Mouse (Mus musculus) bone marrow macrophage, adult 2 months (primary cell): ENCODE data around the gene Bhlhe23.

Experiments
- CTCF ChIP-seq: IDR thresholded peaks from 2 replicates; pipeline ENCODE4 v1.5.1; 2012; ENCODE audit warnings: low read depth, mild to moderate bottlenecking, low read length, moderate library complexity
- POLR2A ChIP-seq: IDR thresholded peaks from 2 replicates; pipeline ENCODE4 v1.6.1; 2012; ENCODE audit warnings: mild to moderate bottlenecking, low read depth, low read length, borderline replicate concordance

GRCm38 (mm10) chr2:180822476-180822875 lies 45.8 kb upstream of the Bhlhe23 start:
- TF ChIP-seq CTCF (no peak), POLR2A (no peak)
